Mouse (Mus musculus) ES-Bruce4 (cell line): ENCODE measurements around the gene Scrt2.

Experiments used
- EP300 ChIP-seq: IDR thresholded peaks from 2 replicates; pipeline ENCODE4 v1.6.1; 2011; ENCODE audit warnings: low read depth, low read length; ENCODE audit not compliant: insufficient read depth
- POLR2A ChIP-seq: IDR thresholded peaks from one replicate; pipeline ENCODE4 v1.8.1; 2011; ENCODE audit warnings: low read length; ENCODE audit not compliant: insufficient read depth

DNA sequence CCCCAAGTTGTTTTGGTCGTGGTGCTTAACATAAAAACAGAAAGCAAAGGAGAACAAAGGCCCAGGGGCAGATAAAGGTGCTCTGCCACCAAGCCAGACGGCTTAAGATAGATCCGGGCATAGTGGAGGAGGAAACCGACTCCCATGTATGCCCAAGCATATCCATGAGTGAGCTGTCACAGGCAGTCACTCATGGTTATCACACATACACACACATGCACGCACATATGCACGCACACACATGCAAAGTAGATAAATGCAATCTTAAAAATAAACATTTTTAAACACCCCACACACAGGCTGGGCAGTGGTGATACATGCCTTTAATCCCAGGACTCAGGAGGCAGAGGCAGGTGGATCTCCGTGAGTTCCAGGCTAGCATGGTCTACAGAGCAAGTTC, 36.4 kb downstream of the Scrt2 start:
- no peak for TF ChIP-seq EP300
- TF ChIP-seq POLR2A, result no peak
